Mouse (Mus musculus) cortical plate, adult 2 months (tissue): Measurements from ENCODE around the gene Gm47996. TPM values are rescaled to one million over a fixed set of nuclear protein-coding genes. Genes with fewer than 3 reads are reported as not detected.
"Not testable (repeated sequence)": the region's sequence is repeated elsewhere in the genome, so short reads cannot be mapped to it uniquely, and the experiment has no call there.

ENCODE experiments used
- H3K27ac ChIP-seq: fragments of 200-500 bp; 2 replicates; pipeline ENCODE4 v1.5.1; 2012; ENCODE audit warnings: low read length, control low read depth, inconsistent platforms; ENCODE audit not compliant: insufficient read depth
- H3K4me1 ChIP-seq: fragments of 200-500 bp; 2 replicates; pipeline ENCODE4 v1.6.1; 2011; ENCODE audit warnings: low read length; ENCODE audit not compliant: control insufficient read depth, insufficient read depth
- H3K4me3 ChIP-seq: fragments of 200-500 bp; 2 replicates; pipeline ENCODE4 v1.5.1; 2011; ENCODE audit warnings: mild to moderate bottlenecking, low read length, control low read depth; ENCODE audit not compliant: insufficient read depth
- CTCF ChIP-seq: fragments of 200-500 bp; IDR thresholded peaks from 2 replicates; pipeline ENCODE4 v1.5.1; 2011; ENCODE audit warnings: mild to moderate bottlenecking, control low read depth, low read length; ENCODE audit not compliant: insufficient read depth; ENCODE audit errors: extremely low read depth
- POLR2A ChIP-seq: fragments of 200-500 bp; IDR thresholded peaks from 2 replicates; pipeline ENCODE4 v1.6.1; 2011; ENCODE audit warnings: mild to moderate bottlenecking, low read length, control low read depth; ENCODE audit not compliant: insufficient read depth; ENCODE audit errors: extremely low read depth
- polyA plus RNA-seq: library from polyadenylated mRNA; depleted of rRNA; stranded (reverse); fragments of >200 nt; gene quantifications from 2 replicates; pipeline ENCODE4 v1.2.3, GENCODE M21; 2012

Gene Gm47996
- polyA plus RNA-seq, 1 experiment = not detected

- no peak for TF ChIP-seq POLR2A
- TF ChIP-seq CTCF = no peak
- H3K27ac ChIP-seq = no peak overlapping the region
- no peak overlapping the region for H3K4me3 ChIP-seq
- H3K4me1 ChIP-seq = no peaks in the 10 kb centered on the region
Observed at GRCm38 (mm10) chr1:151188469-151188868, 21.5 kb upstream of the Gm47996 start.

- not testable (repeated sequence) for H3K4me3 ChIP-seq, H3K27ac ChIP-seq, H3K4me1 ChIP-seq
Observed at GRCm38 (mm10) chr1:151192075-151192474, 17.9 kb upstream of the Gm47996 start, which contains the start of gene Gm8947. Gene Gm8947, plus strand, starts transcription at chr1:151192376.

GRCm38 (mm10) chr1:151192739-151193138 is 17.2 kb upstream of the Gm47996 start:
- H3K27ac ChIP-seq, H3K4me3 ChIP-seq, H3K4me1 ChIP-seq: not testable (repeated sequence)

- not testable (repeated sequence) for H3K4me1 ChIP-seq, H3K4me3 ChIP-seq, H3K27ac ChIP-seq
Observed at GRCm38 (mm10) chr1:151195986-151196385, 13.9 kb upstream of the Gm47996 start.

- H3K27ac ChIP-seq, H3K4me1 ChIP-seq, H3K4me3 ChIP-seq: not testable (repeated sequence)
Observed at GRCm38 (mm10) chr1:151196690-151197089, 13.2 kb upstream of the Gm47996 start.

- H3K4me3 ChIP-seq, H3K4me1 ChIP-seq, H3K27ac ChIP-seq: not testable (repeated sequence)
Observed at GRCm38 (mm10) chr1:151198120-151198519, 11.8 kb upstream of the Gm47996 start, which contains the start of gene Gm47995. Gene Gm47995, plus strand, starts transcription at chr1:151198448.

- H3K27ac ChIP-seq, H3K4me1 ChIP-seq: not testable (repeated sequence)
Observed at GRCm38 (mm10) chr1:151200620-151201019, 9.3 kb upstream of the Gm47996 start.

GRCm38 (mm10) chr1:151202771-151203170 is 7.2 kb upstream of the Gm47996 start:
- not testable (repeated sequence) for H3K27ac ChIP-seq, H3K4me3 ChIP-seq, H3K4me1 ChIP-seq

More at GRCm38 (mm10) chr1:151200620-151201019, 9.3 kb upstream of the Gm47996 start:
- not testable (repeated sequence) for H3K4me3 ChIP-seq

- H3K4me3 ChIP-seq, H3K27ac ChIP-seq, H3K4me1 ChIP-seq: not testable (repeated sequence)
Observed at GRCm38 (mm10) chr1:151203818-151204217, 6.1 kb upstream of the Gm47996 start, which contains the start of gene 3110040M04Rik. Gene 3110040M04Rik, plus strand, starts transcription at chr1:151204121.

GRCm38 (mm10) chr1:151208493-151208892 is 1.4 kb upstream of the Gm47996 start:
- not testable (repeated sequence) for H3K27ac ChIP-seq, H3K4me1 ChIP-seq, H3K4me3 ChIP-seq

GRCm38 (mm10) chr1:151208944-151209343 is 987 bp upstream of the Gm47996 start:
- not testable (repeated sequence) for H3K27ac ChIP-seq, H3K4me1 ChIP-seq, H3K4me3 ChIP-seq

- not testable (repeated sequence) for H3K27ac ChIP-seq, H3K4me1 ChIP-seq, H3K4me3 ChIP-seq
Observed at GRCm38 (mm10) chr1:151211666-151212065, 1.7 kb downstream of the Gm47996 start.
